Mouse (Mus musculus): Measurements from ENCODE around the gene Cpsf3.

The Cpsf3 gene

GRCm38 (mm10) chr12:21284761-21285441 lies at the start of gene Cpsf3:
Cpsf3 (plus strand) TSS chr12:21285391.
- DNase-seq, result no peak

- DNase-seq, result no peak
Measured at GRCm38 (mm10) chr12:21241965-21242364, 43.2 kb upstream of the Cpsf3 start.

- no peak for DNase-seq
Measured at GRCm38 (mm10) chr12:21244375-21244960, 40.7 kb upstream of the Cpsf3 start.

- DNase-seq, result no peak
Measured at GRCm38 (mm10) chr12:21247711-21248392, 37.3 kb upstream of the Cpsf3 start.

DNA sequence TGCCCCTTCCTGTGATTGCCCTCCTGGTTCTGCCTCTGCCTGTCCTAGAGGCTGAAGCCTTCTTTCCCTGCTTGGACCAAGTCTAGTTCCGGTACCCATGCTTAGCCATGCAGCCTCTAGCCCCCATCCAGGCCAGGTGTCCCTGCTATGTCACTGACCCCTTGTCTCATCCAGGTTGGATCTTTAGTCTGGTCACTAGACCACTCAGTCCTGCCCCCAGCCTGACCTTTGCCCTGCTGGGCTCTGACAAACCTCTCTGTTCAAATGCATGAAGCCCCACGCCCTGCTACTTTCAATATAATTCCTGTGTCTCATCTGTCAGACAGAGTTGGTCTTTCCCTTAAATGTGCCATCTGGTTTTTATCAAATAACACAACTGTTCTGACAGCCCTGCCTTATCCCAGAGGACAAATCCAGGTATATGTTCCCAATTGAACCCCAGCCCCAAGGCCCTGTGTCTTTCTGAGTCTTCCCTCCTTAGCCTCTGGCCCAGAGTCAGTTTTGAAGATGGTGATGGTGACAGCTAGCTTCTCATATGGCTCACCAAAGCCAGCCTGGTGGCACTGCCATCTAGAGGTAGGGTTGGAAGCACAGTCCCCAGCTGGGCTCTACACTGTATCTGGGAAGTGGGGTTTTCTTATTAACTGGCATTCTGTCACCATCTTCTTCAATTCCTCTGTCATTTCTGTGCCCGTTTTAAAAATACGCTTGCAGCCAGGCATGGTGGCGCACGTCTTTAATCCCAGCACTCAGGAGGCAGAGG lies 24.5 kb upstream of the Cpsf3 start:
- peak; percentile 24 to 62 for DNase-seq

DNA sequence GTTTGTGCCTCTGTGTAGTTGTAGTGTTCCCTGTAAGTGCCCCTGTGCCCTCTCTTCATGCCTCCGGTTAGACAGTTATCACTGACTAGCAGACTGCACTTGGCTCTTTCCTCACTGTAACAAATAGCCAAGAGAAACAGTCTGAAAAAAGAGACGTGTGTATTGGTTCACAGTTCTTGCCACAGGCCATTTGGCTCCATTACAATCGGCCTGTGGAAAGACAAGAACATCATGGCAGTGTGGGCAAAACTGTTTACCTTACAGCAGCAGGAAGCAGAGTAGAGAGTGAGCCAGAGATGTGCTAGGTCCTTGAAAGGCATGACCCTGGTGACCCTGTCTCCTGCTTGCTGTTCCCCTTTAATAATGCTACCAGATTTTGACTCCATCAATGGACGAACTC lies 23.7 kb upstream of the Cpsf3 start:
- peak in 1 of 2 experiments; percentile 11 for DNase-seq

DNA sequence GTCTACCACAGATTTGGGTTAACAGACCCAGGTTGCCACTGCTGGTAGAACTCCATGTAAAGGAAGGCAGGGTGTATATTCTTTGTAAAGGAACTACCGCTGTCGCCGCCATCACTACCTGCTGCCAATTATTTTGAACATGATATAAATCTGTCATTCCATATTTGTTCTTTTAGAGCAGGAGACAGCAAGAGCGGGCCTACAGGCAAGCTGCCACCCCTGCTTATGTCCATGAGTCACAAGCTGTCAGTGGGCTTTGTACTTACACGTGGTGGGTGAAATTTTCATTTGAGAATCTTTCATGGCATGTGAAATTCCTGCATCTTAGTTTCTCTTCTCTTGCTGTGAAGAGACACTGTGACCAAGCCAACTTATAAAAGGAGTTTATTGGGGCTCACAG lies 21.9 kb upstream of the Cpsf3 start:
- no peak for DNase-seq

- DNase-seq, result peak; percentile 66 to 78
Measured at GRCm38 (mm10) chr12:21264241-21264640, 20.9 kb upstream of the Cpsf3 start.

GRCm38 (mm10) chr12:21264970-21265369 lies 20.2 kb upstream of the Cpsf3 start:
- no peak for DNase-seq

- DNase-seq, result no peak
Measured at GRCm38 (mm10) chr12:21265501-21265900, 19.7 kb upstream of the Cpsf3 start.

GRCm38 (mm10) chr12:21265946-21266783 lies 19.0 kb upstream of the Cpsf3 start:
- peak; percentile 70 to 84 for DNase-seq

GRCm38 (mm10) chr12:21266784-21267098 lies 18.4 kb upstream of the Cpsf3 start:
- no peak for DNase-seq

GRCm38 (mm10) chr12:21268083-21268616 lies 17.0 kb upstream of the Cpsf3 start:
- DNase-seq, result no peak

GRCm38 (mm10) chr12:21274446-21274845 lies 10.7 kb upstream of the Cpsf3 start:
- no peak for DNase-seq

GRCm38 (mm10) chr12:21277352-21277864 lies 7.8 kb upstream of the Cpsf3 start:
- no peak for DNase-seq

DNA sequence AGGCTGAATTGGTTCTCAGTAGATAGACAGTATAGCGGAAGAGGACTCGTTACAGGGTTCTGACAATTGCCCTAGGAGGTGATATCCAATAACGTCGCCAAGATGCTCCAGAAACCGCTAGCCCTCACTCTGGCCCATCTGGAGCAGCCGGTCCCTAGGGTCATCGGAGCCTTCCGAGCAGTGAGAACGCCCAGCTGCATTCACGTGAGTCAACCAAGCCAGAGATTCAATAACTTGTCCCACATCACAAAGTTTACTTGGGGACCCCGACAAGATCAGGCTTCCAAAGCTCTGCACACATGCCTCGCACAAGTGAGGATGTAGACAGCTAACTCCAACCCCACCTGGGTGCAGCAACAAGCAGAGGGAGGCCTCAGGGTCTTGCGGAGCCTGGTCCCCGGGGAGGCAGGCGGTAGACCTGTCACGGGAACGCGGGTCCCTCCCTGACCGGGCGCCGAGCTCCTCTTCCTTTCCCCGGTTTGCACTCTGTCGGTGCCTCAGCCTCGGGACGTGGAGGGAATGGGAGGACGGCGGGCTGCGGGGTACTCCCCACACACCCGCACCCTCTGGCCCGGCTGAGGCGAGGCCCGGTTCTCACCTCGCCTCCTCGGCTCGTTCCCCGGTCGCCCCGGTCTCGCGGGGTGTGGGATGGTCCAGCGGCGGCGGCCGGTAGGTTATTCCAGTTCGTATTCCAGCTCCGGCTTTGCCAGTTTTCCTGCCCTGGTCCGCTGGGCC lies 484 bp downstream of the Cpsf3 start:
- no peak for DNase-seq

- DNase-seq, result peak; percentile 99 to 100
Measured at GRCm38 (mm10) chr12:21286243-21286622, 1.0 kb downstream of the Cpsf3 start, which contains the start of gene Itgb1bp1. Itgb1bp1 (minus strand) TSS chr12:21286284.

- DNase-seq, result peak; percentile 37 to 39
Measured at GRCm38 (mm10) chr12:21286712-21287650, 1.8 kb downstream of the Cpsf3 start.

DNA sequence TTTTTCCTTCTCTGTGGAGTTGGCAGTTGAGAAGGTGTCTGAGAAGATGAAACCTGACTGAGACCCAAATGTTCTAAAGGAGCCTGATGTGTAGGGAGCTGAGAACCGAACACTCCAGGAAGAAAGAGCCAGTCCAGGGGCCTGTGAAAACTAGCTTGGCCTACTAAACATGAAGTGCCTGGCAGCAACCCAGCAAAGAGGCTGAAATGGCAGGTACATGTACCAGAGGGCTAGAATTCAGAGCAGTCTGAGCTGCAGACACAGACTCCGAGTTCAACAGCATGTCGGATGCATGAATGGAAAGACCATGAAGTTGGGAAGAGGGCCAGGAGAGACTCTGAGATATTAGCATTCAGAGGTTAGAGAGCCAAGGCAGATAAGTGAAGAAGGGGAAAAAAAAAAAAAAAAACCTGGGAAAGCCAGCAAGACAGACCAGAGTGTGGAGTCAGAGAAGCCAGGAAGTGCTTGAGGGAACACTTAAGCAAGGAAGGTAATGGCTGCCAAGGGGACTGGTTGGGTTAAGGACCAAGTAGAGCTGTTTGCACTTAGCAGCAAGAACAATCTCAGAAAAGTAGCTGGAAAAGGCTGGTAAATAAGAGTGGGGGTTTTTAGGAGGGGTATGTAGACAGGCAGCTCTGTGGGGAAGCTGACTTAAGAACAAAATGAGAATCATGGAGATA lies 3.7 kb downstream of the Cpsf3 start:
- DNase-seq, result peak in 1 of 2 experiments; percentile 17
